Mouse (Mus musculus) limb, embryonic 10.5 days (tissue): Measurements from ENCODE around the gene Olfr508. TPM values are rescaled to one million over a fixed set of nuclear protein-coding genes. Genes with fewer than 3 reads are reported as not detected.

Experiments
- polyA plus RNA-seq: library from polyadenylated mRNA; unstranded; fragments of >200 nt; fragmentation: Nextera tagmentation; extraction: Ambion mirVana; gene quantifications from 2 replicates; pipeline ENCODE4 v1.2.1, GENCODE M21; 2016

Gene Olfr508
- polyA plus RNA-seq, 1 experiment from 2014 or later: not detected

Other genes with a start within 250 kb of the Olfr508 start
- not detected in 2 replicates for gene Olfr495, start 236.8 kb upstream of the Olfr508 start, polyA plus RNA-seq
- gene Olfr497, start 209.6 kb upstream of the Olfr508 start, polyA plus RNA-seq: not detected in 2 replicates
- gene Olfr498, start 164.7 kb upstream of the Olfr508 start, polyA plus RNA-seq: not detected in 2 replicates
- gene Olfr502, start 104.9 kb upstream of the Olfr508 start, polyA plus RNA-seq: not detected in 2 replicates
- not detected in 2 replicates for gene Olfr503, start 85.5 kb upstream of the Olfr508 start, polyA plus RNA-seq
- not detected in 2 replicates for gene Olfr504, start 64.2 kb upstream of the Olfr508 start, polyA plus RNA-seq
- not detected in 2 replicates for gene Olfr506, start 19.2 kb upstream of the Olfr508 start, polyA plus RNA-seq
- not detected in 2 replicates for gene Olfr507, start 8.2 kb upstream of the Olfr508 start, polyA plus RNA-seq
- not detected in 2 replicates for gene Olfr509, start 21.9 kb downstream of the Olfr508 start, polyA plus RNA-seq
- not detected in 2 replicates for gene Olfr510, start 36.4 kb downstream of the Olfr508 start, polyA plus RNA-seq
- not detected in 2 replicates for gene Olfr512, start 83.3 kb downstream of the Olfr508 start, polyA plus RNA-seq
- not detected in 2 replicates for gene Olfr513, start 121.0 kb downstream of the Olfr508 start, polyA plus RNA-seq
- gene Olfr514, start 196.0 kb downstream of the Olfr508 start, polyA plus RNA-seq: not detected in 2 replicates
- not detected in 2 replicates for gene Olfr516, start 220.5 kb downstream of the Olfr508 start, polyA plus RNA-seq
- gene Olfr517, start 242.4 kb downstream of the Olfr508 start, polyA plus RNA-seq: not detected in 2 replicates